Mouse (Mus musculus): Measurements from ENCODE around the gene Litaf.
A peak's percentile ranks its signal among the peaks of the same experiment; 100 is the strongest.

DNA sequence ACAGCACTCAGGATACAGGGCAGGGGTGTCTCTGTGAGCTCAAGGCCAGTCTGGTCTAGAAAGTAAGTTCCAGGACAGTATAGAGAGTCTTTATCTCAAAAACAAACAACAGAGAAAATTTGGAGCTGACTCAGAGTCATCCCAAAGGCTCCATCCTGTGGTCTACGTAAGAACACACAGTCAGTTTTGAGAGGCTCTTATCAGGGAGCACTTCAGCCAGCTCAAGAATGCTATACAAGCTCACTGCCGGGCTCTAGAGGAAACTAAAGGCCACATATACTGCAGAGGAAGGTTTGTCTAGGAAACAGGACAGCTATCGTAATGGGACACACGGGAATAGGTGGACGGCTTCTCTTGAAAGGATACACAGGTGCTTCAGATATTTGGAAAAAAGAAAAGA is 122.7 kb downstream of the Litaf start:
- TF ChIP-seq CTCF (IDR thresholded peaks at IDR 0.05; ENCODE audit: low read depth) (peak; percentile 45), EP300 (optimal IDR thresholded peaks at IDR 0.05) (no peak)

Data from stomach, postnatal 0 days (tissue).